Mouse (Mus musculus): ENCODE measurements around the gene H2afx.
"Not testable (repeated sequence)": the region's sequence is repeated elsewhere in the genome, so short reads cannot be mapped to it uniquely, and the experiment has no call there.

Gene H2afx

DNA sequence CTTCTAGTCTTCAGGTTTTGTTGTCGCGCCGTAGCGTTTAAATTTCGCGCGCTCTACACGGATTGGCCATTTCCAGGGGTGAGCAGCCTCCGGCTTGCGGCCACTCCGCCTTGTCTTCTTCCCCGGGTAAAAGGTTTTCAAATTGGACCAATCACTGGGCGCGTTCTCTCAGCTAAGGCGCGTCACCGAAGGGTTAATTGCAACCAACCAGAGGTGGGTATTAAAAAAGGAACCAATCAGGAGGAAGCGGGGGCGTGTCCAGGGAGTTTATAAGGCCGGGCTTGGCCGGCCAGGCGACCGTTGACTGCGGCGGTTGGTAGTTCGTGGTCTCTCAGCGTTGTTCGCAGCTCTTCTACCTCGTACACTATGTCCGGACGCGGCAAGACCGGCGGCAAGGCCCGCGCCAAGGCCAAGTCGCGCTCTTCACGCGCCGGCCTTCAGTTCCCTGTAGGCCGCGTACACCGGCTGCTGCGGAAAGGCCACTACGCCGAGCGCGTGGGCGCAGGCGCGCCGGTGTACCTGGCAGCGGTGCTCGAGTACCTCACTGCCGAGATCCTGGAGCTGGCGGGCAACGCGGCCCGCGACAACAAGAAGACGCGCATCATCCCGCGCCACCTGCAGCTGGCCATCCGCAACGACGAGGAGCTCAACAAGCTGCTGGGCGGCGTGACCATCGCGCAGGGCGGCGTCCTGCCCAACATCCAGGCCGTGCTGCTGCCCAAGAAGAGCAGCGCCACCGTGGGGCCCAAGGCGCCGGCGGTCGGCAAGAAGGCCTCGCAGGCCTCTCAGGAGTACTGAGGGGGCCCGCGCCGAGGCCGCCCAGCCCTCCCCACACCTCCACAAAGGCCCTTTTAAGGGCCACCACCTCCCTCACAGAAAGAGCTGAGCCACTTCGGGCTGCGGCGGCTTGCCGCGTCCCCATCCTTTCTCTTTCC, at the start of gene H2afx:
TSS of gene H2afx (plus strand) at position 299 of the 935 bp plus-strand sequence.
- peak; percentile 99 for DNase-seq (ENCODE audit: low read depth, low spot score)

GRCm38 (mm10) chr9:44286256-44286850, 48.1 kb upstream of the H2afx start:
- no peak for DNase-seq (ENCODE audit: low read depth, low spot score)

DNA sequence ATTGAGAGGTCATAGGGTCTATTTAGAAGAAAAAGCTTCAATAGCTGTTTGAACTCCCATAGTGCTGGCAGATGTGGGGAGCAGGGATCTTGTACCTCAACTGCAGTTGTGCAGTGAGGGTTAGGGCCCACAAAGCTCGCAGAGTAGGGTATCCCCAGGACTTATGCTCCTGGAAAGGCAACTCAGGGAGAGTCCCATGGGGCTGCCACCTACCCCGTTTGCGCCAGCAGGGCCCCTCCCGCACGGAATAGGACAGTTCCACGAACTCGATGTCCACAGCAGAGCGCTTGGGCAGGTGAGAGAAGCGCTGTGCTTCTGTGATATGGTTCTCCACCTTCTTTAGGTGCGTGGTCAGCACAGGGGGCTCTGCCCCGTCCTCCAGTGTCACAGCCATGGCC, 47.5 kb upstream of the H2afx start:
- DNase-seq (ENCODE audit: low read depth, low spot score) = no peak

DNA sequence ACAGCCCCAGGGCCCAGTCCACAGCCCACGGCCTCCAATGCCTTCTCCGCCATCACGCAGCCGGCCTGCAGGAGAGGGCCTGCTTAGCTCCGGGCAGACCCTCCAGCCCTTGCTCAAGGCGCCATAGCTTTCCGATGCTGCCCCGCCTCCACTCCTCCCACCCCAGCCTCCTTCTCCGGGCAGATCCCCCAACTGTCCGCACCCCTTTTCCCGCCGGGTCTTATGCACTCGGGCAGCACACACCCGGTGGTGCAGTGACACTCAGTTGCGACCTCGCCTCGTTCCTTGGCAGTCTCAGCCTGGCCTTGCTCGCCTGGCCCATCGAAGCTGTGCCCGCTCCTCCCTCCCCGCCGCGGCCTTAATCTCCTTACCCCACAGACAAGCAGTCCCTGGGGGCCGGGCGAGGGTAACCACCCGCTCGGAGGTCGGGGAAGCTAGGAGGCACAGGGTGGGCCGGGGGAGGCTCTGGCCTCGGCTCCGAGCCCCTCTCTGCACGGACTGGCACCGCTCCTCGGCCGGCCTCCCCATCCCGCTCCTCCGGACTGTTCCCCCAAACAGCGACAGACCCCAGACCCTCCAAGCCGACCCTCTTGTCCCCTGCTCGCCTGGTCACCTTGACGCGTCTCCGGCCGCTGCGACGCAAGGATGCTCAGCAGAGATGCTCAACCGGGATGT, 47.0 kb upstream of the H2afx start:
- DNase-seq (ENCODE audit: low read depth, low spot score) = peak; percentile 69

DNA sequence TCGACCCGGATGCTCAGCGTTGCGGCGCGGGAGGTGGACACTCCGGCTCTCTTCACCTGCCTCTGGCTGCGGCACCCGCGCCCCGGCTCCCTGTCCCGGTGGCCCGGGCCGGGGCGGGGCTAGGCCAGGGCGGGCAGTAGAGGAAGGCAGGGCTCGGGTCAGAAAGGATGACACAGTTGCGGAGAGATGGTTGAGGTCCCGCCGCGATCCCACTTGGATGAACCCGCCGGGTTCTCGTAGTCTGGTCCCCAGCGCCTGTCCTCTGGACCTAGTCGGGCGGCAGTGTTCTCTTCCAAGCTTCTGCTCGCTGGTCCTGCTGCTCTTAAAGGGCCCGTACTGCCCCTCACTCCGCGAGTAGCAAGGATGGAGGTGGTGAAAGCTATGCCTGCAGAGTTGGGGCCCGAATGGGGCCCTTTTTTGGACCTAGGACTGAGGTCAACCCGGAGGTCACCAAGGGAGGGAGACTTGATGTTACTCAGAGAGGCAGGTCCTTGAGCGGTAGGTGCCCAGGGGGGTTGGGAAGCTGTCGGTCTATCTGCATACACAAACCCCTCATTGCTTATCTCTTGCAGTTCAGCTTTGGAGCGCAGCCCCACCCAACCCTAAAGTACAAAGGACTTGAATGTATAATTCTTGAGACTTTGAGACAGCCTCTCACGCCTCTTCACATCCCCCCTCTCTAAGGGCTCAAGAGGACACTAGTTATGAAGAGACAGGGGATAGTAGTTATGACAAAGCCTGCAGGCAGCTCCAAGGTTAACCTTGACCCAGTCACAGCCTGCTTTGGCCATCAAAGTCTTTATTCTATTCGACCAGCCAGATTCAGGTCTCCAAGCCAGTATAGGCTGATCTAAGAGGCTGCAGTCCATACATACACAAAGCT, 46.2 kb upstream of the H2afx start, which contains the start of gene Abcg4:
TSS of gene Abcg4 (minus strand) at position 540 of the 883 bp plus-strand sequence.
- no peak for DNase-seq (ENCODE audit: low read depth, low spot score)

DNA sequence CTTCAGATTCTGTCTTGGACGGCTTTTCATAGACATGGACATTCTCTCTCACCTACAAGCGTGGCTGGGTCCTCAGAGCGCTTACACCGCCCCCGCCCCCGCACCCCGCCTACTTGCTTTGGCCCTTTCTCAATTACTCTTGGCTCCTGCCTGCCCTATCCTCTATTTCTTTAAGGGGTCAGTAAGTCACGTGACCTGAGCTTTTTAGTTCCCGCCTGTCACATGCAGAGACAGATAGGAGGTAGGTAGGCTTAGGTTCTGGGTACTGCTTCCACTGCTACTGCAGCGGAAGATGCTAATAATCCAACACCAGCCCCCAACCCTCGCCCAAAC, 45.6 kb upstream of the H2afx start:
- no peak for DNase-seq (ENCODE audit: low read depth, low spot score)

DNA sequence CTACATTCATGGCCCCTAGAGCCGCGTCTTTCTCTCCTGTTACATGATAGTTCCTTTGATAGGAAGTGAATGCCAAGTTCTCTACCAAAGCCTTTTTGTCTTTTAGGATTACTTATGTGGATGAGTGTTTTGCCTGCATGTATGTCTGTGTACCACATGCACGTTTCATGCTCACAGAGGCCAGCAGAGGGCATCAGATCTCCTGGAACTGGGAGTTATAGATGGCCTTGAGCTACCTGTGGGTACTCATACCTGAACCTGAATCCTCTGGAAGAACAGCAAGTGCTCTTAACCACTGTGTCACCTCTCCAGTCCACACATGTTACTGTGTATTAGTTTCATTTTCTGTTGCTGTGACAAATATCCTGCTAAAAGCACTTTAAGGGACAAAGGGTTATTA, 42.0 kb upstream of the H2afx start:
- DNase-seq (ENCODE audit: low read depth, low spot score) = no peak

DNA sequence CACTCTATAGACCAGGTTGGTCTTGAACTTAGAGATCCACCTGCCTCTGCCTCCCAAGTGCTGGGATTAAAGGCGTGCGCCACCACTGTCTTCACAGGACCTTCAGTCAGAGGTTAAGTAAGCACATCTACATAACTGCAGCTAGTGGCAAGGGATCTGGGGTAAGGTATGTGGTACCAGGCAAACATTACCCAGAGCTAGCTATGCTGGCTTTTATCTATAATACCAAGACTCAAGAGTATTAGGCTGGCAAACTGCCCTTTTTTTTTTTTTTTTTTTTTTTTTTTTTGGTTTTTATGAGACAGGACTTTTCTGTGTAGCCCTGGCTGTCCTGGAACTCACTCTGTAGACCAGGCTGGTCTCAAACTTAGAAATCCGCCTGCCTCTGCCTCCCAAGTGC, 34.5 kb upstream of the H2afx start:
- not testable (repeated sequence) for DNase-seq (ENCODE audit: low read depth, low spot score)

DNA sequence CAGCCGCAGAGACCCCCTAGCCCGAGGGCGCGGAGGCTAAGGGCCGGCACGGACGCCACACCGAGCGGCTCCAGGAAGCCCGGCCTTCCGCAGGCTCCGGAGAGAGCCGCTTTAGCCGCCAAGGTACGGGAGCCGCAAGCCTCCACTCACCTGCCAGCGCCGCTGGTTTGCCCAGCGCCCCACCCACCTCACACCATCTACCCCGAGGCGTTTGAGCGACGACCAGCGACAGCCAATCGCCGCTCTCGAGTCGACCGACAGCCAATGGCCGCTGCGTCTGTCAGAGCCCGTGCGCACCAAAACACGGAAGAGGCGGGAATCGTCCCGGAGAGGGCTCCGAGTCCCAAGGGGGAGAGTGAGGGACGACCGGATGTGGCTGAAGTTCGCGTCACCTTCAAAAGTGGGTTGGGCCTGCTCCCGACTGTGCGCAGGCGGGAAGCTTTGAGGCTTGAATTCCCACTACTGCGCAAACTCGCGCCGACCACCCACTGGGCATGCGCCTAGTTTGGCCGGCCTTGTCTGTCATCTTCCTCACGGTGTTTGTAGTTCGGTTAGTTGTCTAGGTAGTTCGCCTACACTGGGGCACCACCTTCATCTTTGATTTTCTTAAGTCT, 28.9 kb upstream of the H2afx start, which contains the start of gene Hinfp:
TSS of gene Hinfp (minus strand) at position 206 of the 614 bp plus-strand sequence.
- peak; percentile 97 for DNase-seq (ENCODE audit: low read depth, low spot score)

GRCm38 (mm10) chr9:44306532-44306931, 28.0 kb upstream of the H2afx start:
- no peak for DNase-seq (ENCODE audit: low read depth, low spot score)

DNA sequence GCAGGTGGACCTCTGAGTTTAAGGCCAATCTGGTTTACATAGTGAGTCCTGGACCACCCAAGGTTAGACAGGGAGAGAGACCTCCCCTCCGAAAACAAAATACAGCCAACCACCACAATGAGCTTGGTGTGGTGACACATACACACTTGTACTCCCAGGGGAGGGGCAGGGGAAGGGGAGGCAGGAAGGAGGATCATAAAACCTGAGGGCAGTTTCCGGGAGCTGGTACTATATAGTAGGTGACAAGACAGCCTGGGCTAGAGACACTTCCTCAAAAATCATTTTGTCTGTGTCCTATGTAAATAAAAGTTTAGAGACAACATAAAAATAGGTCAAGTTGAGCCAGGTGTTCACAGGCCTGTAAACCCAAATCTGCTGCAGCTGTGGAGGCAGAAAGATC, 27.2 kb upstream of the H2afx start:
- no peak for DNase-seq (ENCODE audit: low read depth, low spot score)

DNA sequence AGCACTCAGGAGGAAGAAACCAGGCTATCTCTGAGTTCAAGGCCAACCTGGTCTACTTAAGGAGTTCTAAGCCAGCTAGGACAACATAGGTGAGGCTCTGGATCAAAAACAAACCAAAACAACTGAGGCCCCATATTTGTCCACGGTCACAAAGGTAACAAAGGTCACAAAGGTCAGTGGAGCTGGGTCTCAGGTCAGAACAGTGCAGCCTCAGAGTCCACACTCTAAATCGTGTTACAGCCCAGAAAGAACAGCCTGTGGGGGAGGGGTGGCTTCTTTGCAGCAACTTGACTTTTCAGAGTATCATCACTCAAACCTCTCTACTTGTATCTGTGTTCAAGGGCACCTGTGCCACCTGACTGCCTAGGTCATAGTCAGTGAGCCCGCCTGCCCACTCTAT, 24.7 kb upstream of the H2afx start:
- no peak for DNase-seq (ENCODE audit: low read depth, low spot score)

DNA sequence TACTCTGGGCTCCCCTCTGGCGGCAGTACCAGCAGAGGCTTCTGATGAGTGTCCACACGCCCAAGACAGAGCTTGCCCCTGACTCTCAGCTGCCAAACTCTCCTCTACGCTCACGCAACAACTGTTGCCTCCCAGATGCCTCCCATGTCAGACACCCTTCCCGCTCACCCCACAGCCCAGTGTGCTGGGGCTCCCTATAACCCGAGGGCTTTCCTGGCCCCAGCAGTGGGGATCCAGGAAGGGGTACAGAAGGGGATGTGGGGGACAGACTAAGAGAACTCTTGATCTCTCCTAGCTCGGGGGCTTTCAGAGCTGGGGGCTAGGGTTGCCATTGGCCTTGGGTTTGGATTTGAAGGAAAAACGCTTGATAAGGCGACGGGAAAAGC, 23.8 kb upstream of the H2afx start:
- DNase-seq (ENCODE audit: low read depth, low spot score) = no peak

GRCm38 (mm10) chr9:44311136-44312134, 23.1 kb upstream of the H2afx start:
- no peak for DNase-seq (ENCODE audit: low read depth, low spot score)

- no peak for DNase-seq (ENCODE audit: low read depth, low spot score)
These were observed 20.8 kb upstream of the H2afx start for GRCm38 (mm10) chr9:44313476-44314256.

DNA sequence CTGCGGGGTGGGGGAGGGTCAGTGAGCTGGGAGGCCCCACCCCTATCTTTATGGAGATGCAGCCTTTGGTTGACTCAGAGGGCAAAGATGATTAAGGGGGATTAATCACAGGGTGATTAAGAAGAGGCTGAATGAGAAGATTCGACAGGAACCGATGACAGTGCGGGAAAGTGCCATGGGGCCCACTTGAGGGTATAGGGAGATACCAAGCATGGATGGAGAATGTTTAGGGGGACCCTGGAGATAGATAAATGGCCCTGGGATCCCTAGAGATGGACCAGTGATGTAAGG, 20.3 kb upstream of the H2afx start:
- DNase-seq (ENCODE audit: low read depth, low spot score) = peak; percentile 78

DNA sequence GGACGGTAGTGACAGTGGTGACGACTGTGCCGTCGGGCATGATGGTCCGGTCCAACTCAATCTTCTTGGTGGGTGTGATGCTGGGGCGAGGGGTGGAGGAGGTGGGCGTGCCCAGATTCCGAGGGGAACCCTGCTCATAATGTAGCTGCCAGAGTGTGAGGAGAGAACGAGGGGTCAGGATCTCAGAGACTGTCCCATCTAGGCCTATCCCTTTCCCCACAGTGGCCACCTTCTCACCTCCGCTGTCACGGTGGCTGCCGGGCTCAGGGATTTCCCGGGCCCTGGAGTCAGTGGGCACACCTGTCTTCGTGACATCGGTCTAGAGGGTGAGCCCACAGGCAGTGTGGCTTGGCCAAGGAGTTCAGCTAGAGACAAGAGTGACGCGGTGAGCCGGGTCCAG, 19.6 kb upstream of the H2afx start:
- no peak for DNase-seq (ENCODE audit: low read depth, low spot score)

DNA sequence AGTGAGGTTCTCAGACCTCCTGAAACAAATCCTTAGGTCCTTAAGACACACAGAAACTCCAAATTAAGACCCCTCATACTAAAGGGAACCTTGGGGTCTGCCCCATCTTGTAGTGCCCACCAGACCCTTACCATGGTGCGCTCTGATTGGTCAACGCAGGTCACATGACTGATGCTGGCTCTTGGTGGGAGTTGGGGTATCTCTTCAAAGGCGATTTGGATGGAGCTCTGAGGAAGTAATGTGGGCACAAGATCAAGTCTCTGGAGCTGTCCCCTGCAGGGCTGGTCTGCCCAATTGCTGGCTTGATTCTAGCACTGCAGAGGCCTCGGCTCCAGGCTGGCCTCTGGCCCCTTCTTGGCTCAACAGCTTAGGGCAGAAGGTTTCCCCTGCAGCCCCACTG, 17.0 kb upstream of the H2afx start:
- DNase-seq (ENCODE audit: low read depth, low spot score) = no peak

Data from retina, adult 2 months (tissue).